Mouse (Mus musculus): ENCODE results near the gene Fam81b. TPM values are rescaled to one million over a fixed set of nuclear protein-coding genes. Genes with fewer than 3 reads are reported as not detected.
"Not testable (repeated sequence)": the region's sequence is repeated elsewhere in the genome, so short reads cannot be mapped to it uniquely, and the experiment has no call there.

Gene Fam81b
- not detected for polyA plus RNA-seq (2012; fragmentation: generic; extraction: Trizol)
- long read RNA-seq, experiment 1 = 0 reads
- long read RNA-seq, experiment 2 = 0 reads

GRCm38 (mm10) chr13:76304637-76305122 is at the start of gene Fam81b:
Gene Fam81b, minus strand, starts transcription at chr13:76305072.
- Histone ChIP-seq H3K36me3 (ENCODE audit: control insufficient read depth, insufficient read depth) (no peaks in the 10 kb centered on the region), H3K4me3 (ENCODE audit: insufficient read depth, poor library complexity, severe bottlenecking) (no peak within 1 kb of the TSS), H3ac (ENCODE audit: control insufficient read depth, insufficient read length, low read depth) (no peak within 1 kb of the TSS), H3K79me3 (ENCODE audit: low read depth) (no peaks in the 10 kb centered on the region), H3K27me3 (ENCODE audit: control insufficient read depth, insufficient read depth, insufficient read length) (no peaks in the 10 kb centered on the region), H3K79me2 (ENCODE audit: control insufficient read depth, insufficient read depth) (no peaks in the 10 kb centered on the region)
- TF ChIP-seq MYOD1 (IDR thresholded peaks at IDR 0.05; ENCODE audit: control insufficient read depth, insufficient read length, low read depth) = no peak
- no peak for TF ChIP-seq CEBPB (IDR thresholded peaks at IDR 0.05; ENCODE audit: low read depth)
- no peak for TF ChIP-seq FOSL1 (IDR thresholded peaks at IDR 0.05; ENCODE audit: insufficient read depth, low read length, poor library complexity, severe bottlenecking)
- no peak for TF ChIP-seq MAX (IDR thresholded peaks at IDR 0.05)
- TF ChIP-seq MYOG (IDR thresholded peaks at IDR 0.05; ENCODE audit: control insufficient read depth, extremely low read depth, insufficient read length) = no peak
- TF ChIP-seq USF1 (IDR thresholded peaks at IDR 0.05; ENCODE audit: low read depth) = no peak
- TF ChIP-seq CTCF (IDR thresholded peaks at IDR 0.05; ENCODE audit: control insufficient read depth, insufficient read depth, insufficient read length) = no peak

GRCm38 (mm10) chr13:76345941-76346340 is 41.1 kb upstream of the Fam81b start:
- not testable (repeated sequence) for H3K4me3 ChIP-seq (ENCODE audit: insufficient read depth, poor library complexity, severe bottlenecking); H3ac ChIP-seq (ENCODE audit: control insufficient read depth, insufficient read length, low read depth); H3K27me3 ChIP-seq (ENCODE audit: control insufficient read depth, insufficient read depth, insufficient read length)

GRCm38 (mm10) chr13:76318635-76319034 is 13.8 kb upstream of the Fam81b start:
- no peak overlapping the region for H3ac ChIP-seq (ENCODE audit: control insufficient read depth, insufficient read length, low read depth)
- no peaks in the 10 kb centered on the region for H3K79me3 ChIP-seq (ENCODE audit: low read depth)
- TF ChIP-seq MYOG (IDR thresholded peaks at IDR 0.05; ENCODE audit: control insufficient read depth, extremely low read depth, insufficient read length) (no peak), USF1 (IDR thresholded peaks at IDR 0.05; ENCODE audit: low read depth) (no peak), MYOD1 (IDR thresholded peaks at IDR 0.05; ENCODE audit: control insufficient read depth, insufficient read length, low read depth) (no peak), FOSL1 (IDR thresholded peaks at IDR 0.05; ENCODE audit: insufficient read depth, low read length, poor library complexity, severe bottlenecking) (no peak), MAX (IDR thresholded peaks at IDR 0.05) (no peak), CEBPB (IDR thresholded peaks at IDR 0.05; ENCODE audit: low read depth) (no peak), CTCF (IDR thresholded peaks at IDR 0.05; ENCODE audit: control insufficient read depth, insufficient read depth, insufficient read length) (no peak)
- no peak overlapping the region for H3K4me3 ChIP-seq (ENCODE audit: insufficient read depth, poor library complexity, severe bottlenecking)
- no peaks in the 10 kb centered on the region for H3K27me3 ChIP-seq (ENCODE audit: control insufficient read depth, insufficient read depth, insufficient read length)
- no peaks in the 10 kb centered on the region for H3K79me2 ChIP-seq (ENCODE audit: control insufficient read depth, insufficient read depth)
- no peaks in the 10 kb centered on the region for H3K36me3 ChIP-seq (ENCODE audit: control insufficient read depth, insufficient read depth)

More at GRCm38 (mm10) chr13:76345941-76346340, 41.1 kb upstream of the Fam81b start:
- H3K79me3 ChIP-seq (ENCODE audit: low read depth); H3K79me2 ChIP-seq (ENCODE audit: control insufficient read depth, insufficient read depth); H3K36me3 ChIP-seq (ENCODE audit: control insufficient read depth, insufficient read depth): not testable (repeated sequence)

- Histone ChIP-seq H3K79me2 (ENCODE audit: control insufficient read depth, insufficient read depth) (no peaks in the 10 kb centered on the region), H3K4me3 (ENCODE audit: insufficient read depth, poor library complexity, severe bottlenecking) (no peak overlapping the region)
- TF ChIP-seq FOSL1 (IDR thresholded peaks at IDR 0.05; ENCODE audit: insufficient read depth, low read length, poor library complexity, severe bottlenecking) (no peak), MYOD1 (IDR thresholded peaks at IDR 0.05; ENCODE audit: control insufficient read depth, insufficient read length, low read depth) (no peak), MAX (IDR thresholded peaks at IDR 0.05) (no peak), USF1 (IDR thresholded peaks at IDR 0.05; ENCODE audit: low read depth) (no peak), CEBPB (IDR thresholded peaks at IDR 0.05; ENCODE audit: low read depth) (no peak), MYOG (IDR thresholded peaks at IDR 0.05; ENCODE audit: control insufficient read depth, extremely low read depth, insufficient read length) (no peak), CTCF (IDR thresholded peaks at IDR 0.05; ENCODE audit: control insufficient read depth, insufficient read depth, insufficient read length) (no peak)
Measured at GRCm38 (mm10) chr13:76311580-76311979, 6.7 kb upstream of the Fam81b start.

GRCm38 (mm10) chr13:76308811-76309210 is 3.9 kb upstream of the Fam81b start:
- H3K27me3 ChIP-seq (ENCODE audit: control insufficient read depth, insufficient read depth, insufficient read length) = no peaks in the 10 kb centered on the region
- H3ac ChIP-seq (ENCODE audit: control insufficient read depth, insufficient read length, low read depth) = no peak overlapping the region
- H3K79me2 ChIP-seq (ENCODE audit: control insufficient read depth, insufficient read depth) = no peaks in the 10 kb centered on the region
- H3K79me3 ChIP-seq (ENCODE audit: low read depth) = no peaks in the 10 kb centered on the region
- H3K36me3 ChIP-seq (ENCODE audit: control insufficient read depth, insufficient read depth) = no peaks in the 10 kb centered on the region
- TF ChIP-seq MYOD1 (IDR thresholded peaks at IDR 0.05; ENCODE audit: control insufficient read depth, insufficient read length, low read depth) (no peak), CTCF (IDR thresholded peaks at IDR 0.05; ENCODE audit: control insufficient read depth, insufficient read depth, insufficient read length) (no peak), USF1 (IDR thresholded peaks at IDR 0.05; ENCODE audit: low read depth) (no peak), MYOG (IDR thresholded peaks at IDR 0.05; ENCODE audit: control insufficient read depth, extremely low read depth, insufficient read length) (no peak), CEBPB (IDR thresholded peaks at IDR 0.05; ENCODE audit: low read depth) (no peak), MAX (IDR thresholded peaks at IDR 0.05) (no peak), FOSL1 (IDR thresholded peaks at IDR 0.05; ENCODE audit: insufficient read depth, low read length, poor library complexity, severe bottlenecking) (no peak)
- H3K4me3 ChIP-seq (ENCODE audit: insufficient read depth, poor library complexity, severe bottlenecking) = no peak overlapping the region

More at GRCm38 (mm10) chr13:76311580-76311979, 6.7 kb upstream of the Fam81b start:
- Histone ChIP-seq H3K27me3 (ENCODE audit: control insufficient read depth, insufficient read depth, insufficient read length) (no peaks in the 10 kb centered on the region), H3K36me3 (ENCODE audit: control insufficient read depth, insufficient read depth) (no peaks in the 10 kb centered on the region), H3K79me3 (ENCODE audit: low read depth) (no peaks in the 10 kb centered on the region), H3ac (ENCODE audit: control insufficient read depth, insufficient read length, low read depth) (no peak overlapping the region)
